ENCODE assay signal across 20 mouse cellular contexts in genomic region chr10:59250679-59251078, GRCm38 (mm10).
"Had no signal": no experiment of that assay in that cellular context is flagged by ENCODE, and none has a peak within 500 bp of the region (broad histone marks: within the 10 kb centered on the region; RNA-seq: fewer than 3 reads in every experiment).

No protein-coding gene starts in this region.

- H3K36me3 ChIP-seq: heart, embryonic 10.5 days; heart, embryonic 12.5 days; hindbrain, embryonic 10.5 days; hindbrain, embryonic 12.5 days; intestine, embryonic 15.5 days; limb, embryonic 13.5 days; limb, embryonic 15.5 days; liver, embryonic 12.5 days had no signal

- H3K4me3 ChIP-seq: heart, embryonic 10.5 days; heart, embryonic 12.5 days; hindbrain, embryonic 10.5 days; hindbrain, embryonic 12.5 days; intestine, embryonic 15.5 days; limb, embryonic 13.5 days; limb, embryonic 15.5 days; liver, embryonic 12.5 days had no signal

- H3K27me3 ChIP-seq: heart, embryonic 12.5 days; hindbrain, embryonic 12.5 days; intestine, embryonic 15.5 days; limb, embryonic 13.5 days; limb, embryonic 15.5 days; liver, embryonic 12.5 days had no signal

- DNase-seq: gastrocnemius, postnatal 14 days; gastrocnemius, postnatal 36 days; heart, adult 18-20 months; heart, postnatal 10 days; heart, postnatal 4 days; kidney, adult 18-20 months; kidney, adult 8-10 months; kidney, postnatal 10 days; kidney, postnatal 36 days; layer of hippocampus, adult 9-11 months; layer of hippocampus, postnatal 36 days; left cerebral cortex, postnatal 4 days had no signal
